Mouse (Mus musculus) forebrain, postnatal 0 days (tissue): ENCODE measurements around the gene Mag. TPM values are rescaled to one million over a fixed set of nuclear protein-coding genes. Genes with fewer than 3 reads are reported as not detected.
A peak's percentile ranks its signal among the peaks of the same experiment; 100 is the strongest.

ENCODE experiments used
- ATAC-seq: fragments of 200-750 bp; cut with Nextera tagmentation; 2 replicates; pipeline ENCODE4 v1.8.0; 2017; ENCODE audit warnings: mild to moderate bottlenecking, moderate library complexity
- DNase-seq: peaks from one replicate; pipeline ENCODE4 v3.0.0-alpha.2; 2015
- H3K27ac ChIP-seq: fragments of 300-500 bp; sonication (generic); 2 replicates; pipeline ENCODE4 v1.5.1; 2014; ENCODE audit warnings: low read depth, mild to moderate bottlenecking, antibody characterized with exemption, low read length, moderate library complexity, mixed read lengths
- H3K27me3 ChIP-seq: fragments of 300-500 bp; sonication (generic); 2 replicates; pipeline ENCODE4 v1.6.1; 2014; ENCODE audit warnings: mild to moderate bottlenecking, low read length, mixed read lengths; ENCODE audit not compliant: insufficient read depth
- H3K36me3 ChIP-seq: fragments of 300-500 bp; sonication (generic); 2 replicates; pipeline ENCODE4 v1.6.1; 2014; ENCODE audit warnings: mild to moderate bottlenecking, moderate library complexity; ENCODE audit not compliant: insufficient read depth
- H3K4me1 ChIP-seq: fragments of 300-500 bp; sonication (generic); 2 replicates; pipeline ENCODE4 v1.6.1; 2014; ENCODE audit warnings: antibody characterized with exemption; ENCODE audit not compliant: insufficient read depth
- H3K4me2 ChIP-seq: fragments of 300-500 bp; sonication (generic); 2 replicates; pipeline ENCODE4 v1.6.1; 2014; ENCODE audit warnings: low read depth, mild to moderate bottlenecking, moderate library complexity
- H3K4me3 ChIP-seq: fragments of 300-500 bp; sonication (generic); 2 replicates; pipeline ENCODE4 v1.5.1; 2014; ENCODE audit warnings: low read depth, low read length, mixed read lengths
- H3K9ac ChIP-seq: fragments of 300-500 bp; sonication (generic); 2 replicates; pipeline ENCODE4 v1.6.1; 2014; ENCODE audit warnings: mild to moderate bottlenecking
- H3K9me3 ChIP-seq: fragments of 300-500 bp; sonication (generic); 2 replicates; pipeline ENCODE4 v1.6.1; 2016; ENCODE audit warnings: low read length
- CTCF ChIP-seq: sonication (generic); IDR thresholded peaks from 2 replicates; pipeline ENCODE4 v1.5.1; 2016; ENCODE audit warnings: antibody characterized with exemption, control low read depth, low read depth
- WGBS: fragments of 180-500 bp; shearing (Covaris S2); extraction: QIAGEN DNeasy Blood & Tissue Kit; methylation state at CpG from one replicate; pipeline ENCODE4 v1.1.7; 2014; 5-methylcytosine and 5-hydroxymethylcytosine counted together
- polyA plus RNA-seq: library from polyadenylated mRNA; unstranded; fragments of >200 nt; fragmentation: Nextera tagmentation; extraction: Ambion mirVana; gene quantifications from 2 replicates; pipeline ENCODE4 v1.2.1, GENCODE M21; 2015
- total RNA-seq: library from RNA; depleted of rRNA; stranded (reverse); fragments of >200 nt; gene quantifications from 2 replicates; pipeline ENCODE4 v1.2.3, GENCODE M21; 2014

Gene Mag
- total and polyA plus RNA-seq, 2 experiments from 2014 or later = 2.9 to 3.6 TPM

- peaks cover 15% of the 10 kb centered on the region for H3K4me1 ChIP-seq
- H3K36me3 ChIP-seq = peaks cover 30% of the 10 kb centered on the region
- no peaks in the 10 kb centered on the region for H3K9me3 ChIP-seq
- ATAC-seq (peak; percentile 80), DNase-seq (peak; percentile 86)
- peak within 1 kb of the TSS; percentile 94 for H3K4me3 ChIP-seq
- peak within 1 kb of the TSS; percentile 98 for H3K27ac ChIP-seq
- peak within 1 kb of the TSS; percentile 99 for H3K9ac ChIP-seq
- no peaks in the 10 kb centered on the region for H3K27me3 ChIP-seq
- 1% methylated on average over 36 of the region's 82 CpGs for WGBS
- TF ChIP-seq CTCF = no peak
- peak within 1 kb of the TSS; percentile 67 for H3K4me2 ChIP-seq
Observed at GRCm38 (mm10) chr7:30956756-30957366, 42.2 kb upstream of the Mag start, which contains the start of gene Usf2. Usf2 (minus strand) TSS chr7:30956803.

DNA sequence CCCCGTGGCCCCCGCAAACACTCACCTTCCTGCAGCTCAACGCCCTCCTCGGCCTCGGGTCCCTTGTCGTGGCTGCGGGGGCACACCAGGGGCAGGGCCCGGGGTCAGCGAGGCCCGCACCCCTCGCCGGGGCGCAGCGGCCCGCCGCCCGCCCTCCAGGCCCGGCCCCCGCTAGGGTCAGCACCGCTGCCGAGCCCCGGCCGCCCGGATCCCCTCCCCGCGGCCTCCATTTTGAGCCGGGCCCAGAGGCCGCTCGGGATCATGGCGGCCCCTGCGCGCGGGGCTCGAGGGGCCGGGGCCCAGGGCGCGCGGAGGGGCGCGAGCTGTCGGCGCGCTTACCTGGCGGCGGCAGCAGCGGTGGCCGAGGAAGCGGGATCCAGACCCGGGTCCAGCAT is 41.7 kb upstream of the Mag start:
- DNase-seq (no peak), ATAC-seq (peak; percentile 46)
- Histone ChIP-seq H3K27ac (peak overlapping the region; percentile 98), H3K9ac (peak overlapping the region; percentile 99), H3K4me3 (peak overlapping the region; percentile 94), H3K9me3 (no peaks in the 10 kb centered on the region), H3K4me1 (peaks cover 15% of the 10 kb centered on the region), H3K4me2 (peak overlapping the region; percentile 67), H3K27me3 (no peaks in the 10 kb centered on the region), H3K36me3 (peaks cover 34% of the 10 kb centered on the region)
- no peak for TF ChIP-seq CTCF
- WGBS = 1% methylated on average over 22 of the region's 49 CpGs

DNA sequence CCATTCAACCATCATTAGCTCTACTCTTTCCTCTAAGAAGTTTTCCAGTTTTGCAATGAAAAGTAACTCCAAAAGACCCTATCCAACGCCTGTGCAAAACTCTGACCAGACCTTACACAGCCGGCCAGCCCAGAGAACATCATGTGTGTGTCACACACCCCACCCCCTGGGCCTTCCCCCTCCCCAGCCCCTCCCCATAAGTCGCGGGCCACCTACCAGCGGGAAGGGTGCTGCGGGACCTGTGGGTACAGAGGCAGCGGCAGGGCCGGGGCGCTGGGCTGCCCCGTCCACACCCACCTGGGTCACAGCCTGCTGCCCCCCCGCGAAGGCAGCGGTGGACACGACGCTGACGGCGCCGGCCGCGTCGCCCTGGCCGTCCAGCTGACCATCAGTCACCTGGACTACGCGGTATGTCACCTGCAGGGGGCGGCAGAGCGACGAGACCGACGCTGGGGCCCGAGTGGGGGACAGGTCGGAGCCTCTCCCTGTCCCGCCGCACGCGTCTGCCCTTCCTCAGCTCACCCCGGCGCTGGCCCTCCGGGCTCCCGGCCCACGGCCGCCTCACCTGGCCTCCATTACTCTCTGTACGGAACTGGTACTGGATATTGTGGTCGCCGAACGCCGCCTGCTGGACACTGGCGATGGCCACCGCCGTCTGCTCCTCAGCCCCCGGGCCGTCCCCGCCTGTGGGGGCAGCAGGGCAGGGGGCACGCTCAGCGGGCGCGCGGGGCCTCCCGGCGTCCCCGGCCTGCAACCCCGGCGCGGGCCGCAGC is 41.1 kb upstream of the Mag start:
- peak overlapping the region; percentile 98 for H3K27ac ChIP-seq
- DNase-seq (peak; percentile 75), ATAC-seq (peak; percentile 56)
- peak overlapping the region; percentile 67 for H3K4me2 ChIP-seq
- no peaks in the 10 kb centered on the region for H3K9me3 ChIP-seq
- no peaks in the 10 kb centered on the region for H3K27me3 ChIP-seq
- H3K4me3 ChIP-seq = peak overlapping the region; percentile 94
- peak overlapping the region; percentile 99 for H3K9ac ChIP-seq
- TF ChIP-seq CTCF = peak; percentile 84
- WGBS = under 1% methylated on average over 61 of the region's 64 CpGs
- peaks cover 39% of the 10 kb centered on the region for H3K36me3 ChIP-seq
- peaks cover 15% of the 10 kb centered on the region for H3K4me1 ChIP-seq

DNA sequence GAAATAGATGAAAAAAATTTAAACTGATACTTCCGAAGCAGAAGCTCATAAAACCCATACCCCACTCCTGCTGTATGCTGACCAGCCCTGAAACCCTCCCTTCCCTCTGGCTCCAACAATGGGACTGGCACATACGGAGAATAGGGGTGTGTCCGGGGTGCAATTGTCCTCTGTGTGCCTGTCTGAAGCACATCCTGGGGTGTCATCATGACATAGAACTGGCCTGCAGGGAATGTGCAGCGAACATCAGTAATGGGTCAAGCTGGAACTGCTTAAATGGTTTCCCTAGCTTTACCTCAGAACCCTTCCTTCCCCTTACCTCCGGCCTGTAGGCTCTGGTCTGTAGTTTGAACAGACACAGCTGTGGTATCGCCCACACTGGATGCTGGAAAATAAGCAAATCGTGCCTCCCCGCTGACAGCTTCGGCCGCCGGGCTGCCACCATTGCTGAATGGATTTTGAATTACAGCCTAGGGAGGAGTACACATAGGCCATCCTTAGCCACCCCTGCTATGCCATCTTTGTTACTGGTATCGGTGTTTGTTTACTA is 40.4 kb upstream of the Mag start:
- 0 out of 2 replicates have a peak overlapping the region, but pooled peaks have one; percentile 99 for H3K9ac ChIP-seq
- no peak overlapping the region for H3K27ac ChIP-seq
- 85% methylated on average over 12 of the region's 12 CpGs for WGBS
- no peaks in the 10 kb centered on the region for H3K27me3 ChIP-seq
- peak overlapping the region; percentile 67 for H3K4me2 ChIP-seq
- peak overlapping the region; percentile 94 for H3K4me3 ChIP-seq
- DNase-seq (no peak), ATAC-seq (no peak)
- H3K4me1 ChIP-seq = peaks cover 15% of the 10 kb centered on the region
- TF ChIP-seq CTCF = no peak
- no peaks in the 10 kb centered on the region for H3K9me3 ChIP-seq
- peaks cover 44% of the 10 kb centered on the region for H3K36me3 ChIP-seq

DNA sequence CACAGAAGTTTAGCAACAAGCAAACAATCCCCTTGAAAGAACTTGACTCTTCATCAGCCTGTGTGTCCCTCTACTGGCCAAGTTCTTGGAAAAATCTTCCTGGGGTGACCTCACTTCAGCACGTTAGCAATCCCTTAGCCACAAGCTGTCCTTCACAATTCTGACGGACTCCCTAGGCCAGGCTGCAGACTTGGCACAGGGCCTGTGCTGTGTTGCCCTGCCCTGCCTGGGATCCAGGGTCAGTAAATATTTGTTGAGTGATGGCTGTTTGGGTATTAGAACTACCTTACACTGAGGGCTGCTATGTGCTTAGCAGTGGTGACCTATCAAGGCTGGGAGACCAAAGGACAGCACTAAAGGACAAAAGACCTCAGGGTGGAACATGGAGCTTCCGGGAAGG is 39.4 kb upstream of the Mag start:
- Histone ChIP-seq H3K27ac (no peak overlapping the region), H3K9ac (no peak overlapping the region), H3K36me3 (peaks cover 48% of the 10 kb centered on the region), H3K4me1 (peaks cover 15% of the 10 kb centered on the region), H3K4me2 (no peak overlapping the region), H3K4me3 (no peak overlapping the region), H3K9me3 (no peaks in the 10 kb centered on the region), H3K27me3 (no peaks in the 10 kb centered on the region)
- no peak for ATAC-seq
- no peak for TF ChIP-seq CTCF
- 78% methylated on average over 3 of the region's 3 CpGs for WGBS
- DNase-seq = no peak

DNA sequence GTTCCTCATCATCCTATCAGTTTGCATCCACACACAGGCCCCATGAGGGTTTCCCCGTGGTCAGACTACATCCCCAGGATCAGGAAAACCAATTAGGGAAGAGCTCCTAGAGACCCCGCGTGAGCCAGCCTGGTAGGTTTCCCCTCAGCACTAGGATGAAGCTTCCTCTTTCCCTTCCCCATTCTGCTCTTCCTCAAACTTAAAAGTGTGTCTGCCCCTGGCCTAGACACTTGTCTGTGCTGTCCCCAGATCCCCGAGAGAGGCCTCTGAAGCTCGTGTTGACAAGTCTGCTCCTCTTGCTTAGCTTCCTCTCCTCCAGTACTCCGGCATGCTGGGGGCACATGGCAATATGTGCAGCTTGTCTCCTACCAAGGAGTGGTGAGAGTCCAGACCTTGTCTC is 38.8 kb upstream of the Mag start:
- no peak overlapping the region for H3K9ac ChIP-seq
- 88% methylated on average over 6 of the region's 6 CpGs for WGBS
- no peak overlapping the region for H3K4me3 ChIP-seq
- no peak overlapping the region for H3K27ac ChIP-seq
- DNase-seq = no peak
- peaks cover 51% of the 10 kb centered on the region for H3K36me3 ChIP-seq
- no peak overlapping the region for H3K4me2 ChIP-seq
- H3K9me3 ChIP-seq = no peaks in the 10 kb centered on the region
- peaks cover 13% of the 10 kb centered on the region for H3K4me1 ChIP-seq
- ATAC-seq = no peak
- no peaks in the 10 kb centered on the region for H3K27me3 ChIP-seq
- no peak for TF ChIP-seq CTCF
